Mouse (Mus musculus) heart, embryonic 13.5 days (tissue): ENCODE results near the gene Asb17. TPM values are rescaled to one million over a fixed set of nuclear protein-coding genes. Genes with fewer than 3 reads are reported as not detected.

ENCODE experiments used
- ATAC-seq: fragments of 200-750 bp; cut with Nextera tagmentation; 2 replicates; pipeline ENCODE4 v1.8.0; 2017; ENCODE audit warnings: moderate TSS enrichment; ENCODE audit not compliant: insufficient number of reproducible peaks, low FRiP score, low TSS enrichment; ENCODE audit errors: extremely low read depth
- H3K27ac ChIP-seq: fragments of 300-500 bp; sonication (generic); replicated peaks from 2 replicates; pipeline ENCODE4 v1.5.1; 2015; ENCODE audit warnings: moderate library complexity, mild to moderate bottlenecking, inconsistent platforms
- H3K27me3 ChIP-seq: fragments of 300-500 bp; sonication (generic); replicated peaks from 2 replicates; pipeline ENCODE4 v1.6.1; 2015; ENCODE audit warnings: mild to moderate bottlenecking, inconsistent platforms
- H3K36me3 ChIP-seq: fragments of 300-500 bp; sonication (generic); 2 replicates; pipeline ENCODE4 v1.6.1; 2015; ENCODE audit warnings: mild to moderate bottlenecking, inconsistent platforms
- H3K4me1 ChIP-seq: fragments of 300-500 bp; sonication (generic); 2 replicates; pipeline ENCODE4 v1.6.1; 2015; ENCODE audit warnings: inconsistent platforms
- H3K4me2 ChIP-seq: fragments of 300-500 bp; sonication (generic); 2 replicates; pipeline ENCODE4 v1.6.1; 2015; ENCODE audit warnings: inconsistent platforms, mild to moderate bottlenecking, moderate library complexity
- H3K4me3 ChIP-seq: fragments of 300-500 bp; sonication (generic); 2 replicates; pipeline ENCODE4 v1.5.1; 2015; ENCODE audit warnings: moderate library complexity, mild to moderate bottlenecking, inconsistent platforms
- H3K9ac ChIP-seq: fragments of 300-500 bp; sonication (generic); 2 replicates; pipeline ENCODE4 v1.6.1; 2015; ENCODE audit warnings: inconsistent platforms, mild to moderate bottlenecking, moderate library complexity
- H3K9me3 ChIP-seq: fragments of 300-500 bp; sonication (generic); 2 replicates; pipeline ENCODE4 v1.6.1; 2016; ENCODE audit warnings: inconsistent platforms
- WGBS: fragments of 180-500 bp; shearing (Covaris S2); methylation state at CpG from one replicate; pipeline ENCODE4 v1.1.7; 2015; ENCODE audit warnings: mixed read lengths; 5-methylcytosine and 5-hydroxymethylcytosine counted together
- polyA plus RNA-seq: library from polyadenylated mRNA; unstranded; fragments of >200 nt; fragmentation: Nextera tagmentation; extraction: Ambion mirVana; gene quantifications from 2 replicates; pipeline ENCODE4 v1.2.1, GENCODE M21; 2015

Asb17 gene
- polyA plus RNA-seq, 1 experiment from 2014 or later: 0.23 TPM

GRCm38 (mm10) chr3:153901904-153902303 lies 57.9 kb downstream of the Asb17 start:
- no peak overlapping the region for H3K27ac ChIP-seq
- 73% methylated on average over 1 of the region's 1 CpGs for WGBS
- H3K36me3 ChIP-seq: peaks cover 38% of the 10 kb centered on the region
- H3K4me1 ChIP-seq: peaks cover 15% of the 10 kb centered on the region
- no peaks in the 10 kb centered on the region for H3K9me3 ChIP-seq
- H3K27me3 ChIP-seq: no peaks in the 10 kb centered on the region
- no peak overlapping the region for H3K4me3 ChIP-seq
- ATAC-seq: no peak
- H3K4me2 ChIP-seq: no peak overlapping the region
- H3K9ac ChIP-seq: no peak overlapping the region

- H3K27me3 ChIP-seq: no peaks in the 10 kb centered on the region
- H3K9me3 ChIP-seq: no peaks in the 10 kb centered on the region
- H3K4me3 ChIP-seq: no peak overlapping the region
- no peak overlapping the region; the same call in 1 of the 2 replicates for H3K27ac ChIP-seq
- H3K36me3 ChIP-seq: peaks cover 45% of the 10 kb centered on the region
- 31% methylated on average over 3 of the region's 3 CpGs for WGBS
- H3K9ac ChIP-seq: no peak overlapping the region
- no peak overlapping the region for H3K4me2 ChIP-seq
- peaks cover 17% of the 10 kb centered on the region for H3K4me1 ChIP-seq
- no peak for ATAC-seq
These were observed 58.6 kb downstream of the Asb17 start for GRCm38 (mm10) chr3:153902595-153902994.

- 58% methylated on average over 6 of the region's 6 CpGs for WGBS
- peaks cover 65% of the 10 kb centered on the region for H3K36me3 ChIP-seq
- H3K4me2 ChIP-seq: no peak overlapping the region
- no peaks in the 10 kb centered on the region for H3K9me3 ChIP-seq
- no peak overlapping the region for H3K9ac ChIP-seq
- H3K4me3 ChIP-seq: no peak overlapping the region
- H3K27me3 ChIP-seq: no peaks in the 10 kb centered on the region
- H3K4me1 ChIP-seq: peaks cover 37% of the 10 kb centered on the region
- ATAC-seq: 0 out of 2 replicates have a peak, but pooled peaks have one; percentile 39
- H3K27ac ChIP-seq: no peak overlapping the region; the same call in 1 of the 2 replicates
These were observed 60.6 kb downstream of the Asb17 start for GRCm38 (mm10) chr3:153904586-153904985.

Other genes starting within 250 kb of the Asb17 start
- gene St6galnac3, start 119.0 kb upstream of the Asb17 start, polyA plus RNA-seq: 21.7 and 24.8 TPM in 2 replicates
- gene Msh4, start 61.9 kb downstream of the Asb17 start, polyA plus RNA-seq: 0.10 and 0.12 TPM in 2 replicates
- gene Rabggtb, start 68.8 kb downstream of the Asb17 start, polyA plus RNA-seq: 50.3 and 55.1 TPM in 2 replicates
- 179 and 194 TPM in 2 replicates for gene Acadm, start 100.4 kb downstream of the Asb17 start, polyA plus RNA-seq
- gene Slc44a5, start 129.2 kb downstream of the Asb17 start, polyA plus RNA-seq: 0.76 and 0.78 TPM in 2 replicates